Mouse (Mus musculus): ENCODE measurements around the gene Samd4. TPM values are rescaled to one million over a fixed set of nuclear protein-coding genes. Genes with fewer than 3 reads are reported as not detected.
A peak's percentile ranks its signal among the peaks of the same experiment; 100 is the strongest.

Gene Samd4
- total RNA-seq, 2 experiments from 2014 or later = 14.3 to 18.6 TPM

GRCm38 (mm10) chr14:46908858-46909257 is 26.2 kb downstream of the Samd4 start:
- DNase-seq = no peak

- DNase-seq = no peak
These were observed 29.8 kb downstream of the Samd4 start for GRCm38 (mm10) chr14:46912496-46912895.

GRCm38 (mm10) chr14:46914356-46914755 is 31.7 kb downstream of the Samd4 start:
- peak; percentile 53 for DNase-seq

GRCm38 (mm10) chr14:46915555-46915954 is 32.9 kb downstream of the Samd4 start:
- no peak for DNase-seq

- no peak for DNase-seq
These were observed 33.9 kb downstream of the Samd4 start for GRCm38 (mm10) chr14:46916581-46916980.

GRCm38 (mm10) chr14:46917136-46917535 is 34.5 kb downstream of the Samd4 start:
- no peak for DNase-seq

GRCm38 (mm10) chr14:46917581-46917980 is 34.9 kb downstream of the Samd4 start:
- DNase-seq = no peak

- no peak for DNase-seq
These were observed 37.8 kb downstream of the Samd4 start for GRCm38 (mm10) chr14:46920496-46920895.

- DNase-seq = no peak
These were observed 38.7 kb downstream of the Samd4 start for GRCm38 (mm10) chr14:46921178-46921975.

GRCm38 (mm10) chr14:46923931-46924330 is 41.3 kb downstream of the Samd4 start:
- no peak for DNase-seq

GRCm38 (mm10) chr14:46924422-46924821 is 41.8 kb downstream of the Samd4 start:
- DNase-seq = no peak

- no peak for DNase-seq
These were observed 45.9 kb downstream of the Samd4 start for GRCm38 (mm10) chr14:46928556-46928955.

- no peak for DNase-seq
These were observed 49.5 kb downstream of the Samd4 start for GRCm38 (mm10) chr14:46932121-46932520.

GRCm38 (mm10) chr14:46932708-46933107 is 50.1 kb downstream of the Samd4 start:
- DNase-seq = peak; percentile 29

GRCm38 (mm10) chr14:46941077-46941476 is 58.4 kb downstream of the Samd4 start:
- no peak for DNase-seq

GRCm38 (mm10) chr14:46941896-46942812 is 59.5 kb downstream of the Samd4 start:
- peak; percentile 54 for DNase-seq

- no peak for DNase-seq
These were observed 61.8 kb downstream of the Samd4 start for GRCm38 (mm10) chr14:46944411-46944810.

GRCm38 (mm10) chr14:46945903-46946490 is 63.3 kb downstream of the Samd4 start:
- DNase-seq = no peak

GRCm38 (mm10) chr14:46947644-46948043 is 65.0 kb downstream of the Samd4 start:
- DNase-seq = no peak

GRCm38 (mm10) chr14:46950527-46951384 is 68.1 kb downstream of the Samd4 start:
- DNase-seq = no peak

GRCm38 (mm10) chr14:46952264-46952663 is 69.6 kb downstream of the Samd4 start:
- no peak for DNase-seq

- no peak for DNase-seq
These were observed 72.5 kb downstream of the Samd4 start for GRCm38 (mm10) chr14:46955109-46955508.

Measured in adrenal gland, postnatal 10 days (tissue).